Mouse (Mus musculus) gastrocnemius, adult 8-10 months (tissue): Measurements from ENCODE around the gene Hnrnpab. TPM values are rescaled to one million over a fixed set of nuclear protein-coding genes. Genes with fewer than 3 reads are reported as not detected.

Source experiments
- DNase-seq, 2 experiments: peaks; one replicate each; pipeline ENCODE4 v3.0.0; 2022; ENCODE audit warnings: low spot score in 2 of 2
- total RNA-seq, 4 experiments: library from RNA; stranded (reverse); gene quantifications; 2 replicates each; pipeline ENCODE4 v1.2.4; 2022

Hnrnpab gene
- total RNA-seq, 4 experiments from 2014 or later, result 91.0 to 116 (median 101) TPM

DNA sequence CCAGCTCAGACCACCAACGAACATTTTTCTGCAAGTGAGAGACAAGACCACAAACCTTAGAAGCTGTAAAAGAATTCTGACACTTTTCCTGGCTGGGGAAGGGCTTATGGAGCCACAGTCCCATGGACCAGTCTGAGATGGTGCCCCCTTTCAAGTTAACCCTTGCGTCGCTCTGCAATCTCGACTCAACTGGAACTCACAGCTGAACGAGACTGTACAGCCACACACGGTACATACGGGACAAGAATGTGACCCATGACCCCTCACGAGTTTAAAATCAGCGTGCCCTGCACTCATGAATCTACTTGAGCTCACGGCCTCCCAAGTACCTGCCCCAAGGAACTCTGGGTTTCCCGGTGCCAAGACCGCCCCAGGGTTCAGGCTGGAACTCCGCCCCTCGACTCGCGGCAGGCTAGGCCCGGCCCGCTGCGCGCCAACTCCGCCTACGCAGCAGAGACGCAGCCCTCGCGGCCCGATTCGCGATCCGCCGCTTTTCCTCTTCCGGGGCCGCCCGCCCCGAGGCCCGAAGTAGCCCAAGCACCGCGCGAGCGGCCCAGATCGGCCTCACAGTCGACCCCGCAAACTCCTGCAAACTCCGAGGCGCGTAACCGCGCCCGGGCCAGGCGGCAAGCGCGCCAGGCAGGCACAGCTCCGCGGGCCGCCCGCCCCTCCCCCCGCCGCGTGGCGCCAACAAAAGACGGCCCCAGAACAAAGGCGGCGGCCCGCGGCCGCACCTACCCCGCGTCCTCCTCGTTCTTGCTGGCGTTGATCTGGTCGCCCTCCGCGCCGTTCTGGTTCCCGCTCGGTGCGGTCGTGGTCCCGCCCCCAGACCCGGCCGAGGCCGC, 823 bp downstream of the Hnrnpab start:
- peak; percentile 81 to 85 for DNase-seq

DNA sequence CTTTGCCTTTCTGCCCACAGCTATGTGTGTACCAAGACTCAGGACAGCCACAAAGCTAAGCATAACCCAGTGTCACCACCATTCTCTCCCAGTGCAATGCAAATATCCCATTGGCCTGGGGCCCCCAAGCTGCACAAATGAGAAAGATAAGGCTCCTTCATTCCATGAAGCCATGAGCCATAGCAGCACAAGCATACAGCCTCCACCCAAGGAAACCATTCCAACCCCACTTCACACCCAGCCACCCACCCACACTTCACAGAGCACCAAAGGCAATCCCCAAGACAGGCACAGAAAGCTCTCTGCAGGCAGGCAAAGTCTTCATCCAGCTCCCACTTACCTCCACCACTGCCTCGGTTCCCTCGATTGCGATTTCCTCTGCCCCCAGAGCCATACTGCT, 4.4 kb downstream of the Hnrnpab start:
- no peak for DNase-seq

DNA sequence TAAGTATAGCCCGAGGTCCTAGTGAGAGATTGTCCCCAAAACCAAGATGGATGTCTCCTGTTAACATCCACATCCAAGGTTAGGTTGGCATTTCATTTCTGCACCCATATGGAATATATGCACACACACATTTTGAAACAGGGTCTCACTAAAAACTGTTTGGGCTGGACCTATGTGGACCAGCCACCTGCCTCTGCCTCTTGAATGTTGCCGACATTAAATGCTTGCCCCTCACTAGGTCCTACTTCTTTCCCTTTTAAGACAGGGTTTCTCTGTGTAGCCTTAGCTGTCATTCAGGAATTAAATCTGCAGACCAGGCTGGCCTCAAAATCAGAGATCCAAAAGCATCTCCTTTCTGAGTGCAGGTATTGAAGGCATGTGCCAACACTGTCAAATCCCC, 9.1 kb downstream of the Hnrnpab start:
- DNase-seq, result no peak

DNA sequence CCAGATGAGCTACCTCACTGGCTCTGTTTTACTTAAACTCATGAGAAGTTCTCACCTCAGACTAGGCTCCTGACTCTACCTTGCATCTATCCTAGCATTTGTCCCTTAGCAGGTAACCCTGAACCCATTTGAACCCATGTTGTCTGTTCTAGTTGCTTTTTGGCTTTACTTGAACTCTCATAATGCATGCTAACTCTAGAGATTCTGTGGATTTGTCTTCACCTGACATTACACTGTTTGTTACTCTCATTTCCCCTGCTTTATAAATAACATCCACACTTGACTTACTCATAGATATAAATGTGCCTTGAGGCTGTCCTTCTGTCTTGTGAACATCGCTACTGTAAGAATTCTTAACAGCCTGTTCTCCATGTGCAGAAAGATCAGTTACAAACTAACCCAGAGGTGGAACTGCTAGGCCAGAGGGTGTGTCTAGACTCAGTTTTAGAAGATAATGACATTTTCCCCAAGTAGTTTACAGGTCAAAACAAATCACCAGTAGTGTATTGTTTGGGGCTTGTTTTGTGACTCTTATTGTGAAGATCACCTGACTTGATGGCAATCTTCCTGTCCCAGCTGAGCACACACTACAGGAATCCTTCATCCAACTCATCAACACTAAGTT, 11.1 kb downstream of the Hnrnpab start:
- no peak for DNase-seq

DNA sequence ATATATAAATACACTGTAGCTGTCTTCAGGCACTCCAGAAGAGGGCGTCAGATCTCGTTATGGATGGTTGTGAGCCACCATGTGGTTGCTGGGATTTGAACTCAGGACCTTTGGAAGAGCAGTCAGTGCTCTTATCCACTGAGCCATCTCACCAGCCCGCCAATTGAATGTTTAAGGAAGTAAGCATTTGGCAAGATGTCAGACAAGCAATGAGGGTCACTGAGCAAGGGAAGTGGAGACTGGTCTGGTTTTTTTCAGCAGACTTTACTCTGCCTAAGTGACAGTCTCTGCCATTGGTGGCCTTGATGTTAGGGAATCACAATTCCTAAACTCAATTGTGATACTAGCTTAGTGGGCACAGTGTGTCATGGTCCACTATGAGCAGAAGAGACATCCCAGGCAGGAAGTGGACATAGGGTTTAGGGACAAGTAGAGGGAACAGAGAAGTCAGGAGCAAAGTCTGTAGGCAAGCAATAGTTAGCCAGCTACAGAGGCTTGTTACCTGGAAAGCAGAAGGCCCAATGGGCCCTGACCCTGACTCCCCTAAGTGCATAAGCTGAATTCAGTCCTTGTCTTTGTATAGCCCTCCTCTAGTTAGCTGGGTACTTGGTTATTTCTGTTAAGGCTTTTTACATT, 11.8 kb downstream of the Hnrnpab start:
- DNase-seq, result no peak

DNA sequence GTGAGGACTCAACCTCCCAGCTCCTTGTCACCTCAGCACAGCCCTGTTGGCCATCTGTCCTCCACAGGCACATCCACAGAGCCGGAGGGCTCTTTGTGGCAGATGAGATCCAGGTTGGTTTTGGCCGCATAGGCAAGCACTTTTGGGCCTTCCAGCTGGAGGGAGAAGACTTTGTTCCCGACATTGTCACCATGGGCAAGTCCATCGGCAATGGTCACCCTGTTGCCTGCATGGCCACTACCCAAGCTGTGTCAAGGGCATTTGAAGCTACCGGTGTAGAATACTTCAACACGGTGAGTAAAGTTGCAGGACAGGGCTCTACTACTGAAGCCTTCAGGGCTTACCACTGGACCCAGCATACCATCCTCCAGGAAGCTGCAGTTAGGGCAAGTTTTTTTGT, 12.8 kb downstream of the Hnrnpab start:
- no peak for DNase-seq

DNA sequence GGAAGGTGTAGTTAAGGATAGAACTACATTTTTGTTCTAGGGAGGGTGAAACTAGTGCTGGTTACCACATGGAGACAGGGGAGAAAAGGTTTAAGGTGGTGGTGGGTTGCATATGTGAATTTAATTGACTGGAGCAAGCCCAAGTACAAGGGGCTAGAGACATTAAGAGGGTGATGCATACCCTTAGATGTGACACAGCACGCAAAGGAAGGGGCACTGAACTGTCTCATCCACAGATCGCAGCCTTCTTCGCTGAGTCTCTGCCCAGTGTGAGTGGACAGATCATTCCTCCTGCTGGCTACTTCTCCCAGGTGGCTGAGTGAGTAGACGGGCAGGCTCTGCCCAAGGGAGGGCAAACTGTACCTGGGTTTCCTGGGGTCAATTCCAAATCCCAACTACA, 13.3 kb downstream of the Hnrnpab start:
- no peak for DNase-seq

DNA sequence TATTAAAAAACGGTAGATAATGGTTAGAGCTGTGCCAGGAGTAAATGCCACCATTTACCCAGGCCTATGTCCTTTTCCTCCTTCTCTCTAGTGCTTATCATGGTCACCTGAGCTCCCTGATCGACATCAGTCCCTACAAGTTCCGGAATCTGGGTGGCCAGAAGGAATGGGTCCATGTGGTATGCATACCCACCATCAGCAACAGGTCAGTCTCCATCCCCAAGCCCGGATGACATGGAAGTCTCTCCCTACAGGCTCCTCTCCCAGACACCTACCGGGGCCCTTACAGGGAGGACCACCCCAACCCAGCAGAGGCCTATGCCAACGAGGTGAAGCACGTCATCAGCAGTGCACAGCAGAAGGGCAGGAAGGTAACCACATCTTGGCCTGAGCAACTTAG, 14.7 kb downstream of the Hnrnpab start:
- no peak for DNase-seq

DNA sequence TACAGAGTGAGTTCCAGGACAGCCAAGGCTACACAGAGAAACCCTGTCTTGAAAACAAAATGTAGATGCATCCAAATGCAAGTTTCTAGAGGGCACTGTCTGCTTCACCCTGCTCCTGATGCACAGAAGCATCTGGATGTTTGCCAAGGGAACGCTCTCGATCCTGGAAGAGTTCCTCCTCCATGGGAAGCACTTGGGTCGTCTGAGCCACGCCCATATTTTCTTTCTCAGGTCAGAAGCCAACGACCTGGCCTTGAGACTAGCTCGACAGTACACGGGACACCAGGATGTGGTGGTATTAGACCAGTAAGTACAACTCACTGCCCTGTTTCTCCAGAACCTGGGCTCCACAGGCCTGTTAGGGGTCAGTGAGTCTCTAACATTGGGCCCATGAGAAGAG, 15.5 kb downstream of the Hnrnpab start:
- no peak for DNase-seq

DNA sequence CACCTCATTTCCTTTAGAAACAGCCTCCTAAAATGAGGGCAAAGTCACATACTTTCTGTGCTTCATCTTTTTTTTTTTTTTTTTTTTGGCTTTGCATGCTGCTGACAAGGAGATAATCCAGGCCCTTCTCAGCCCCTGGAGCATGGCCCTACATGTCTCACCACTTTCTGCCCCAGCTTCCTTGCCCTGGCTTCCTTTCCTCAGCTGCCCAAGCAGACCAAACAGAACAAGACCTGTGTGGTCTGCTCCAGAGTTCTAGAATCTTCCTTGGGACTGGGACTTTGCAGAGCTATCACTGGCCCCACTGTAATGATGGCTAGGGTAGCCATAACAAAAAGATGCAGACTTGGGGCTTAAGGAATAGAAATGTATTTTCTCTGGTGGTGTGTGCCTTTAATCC, 16.6 kb downstream of the Hnrnpab start:
- no peak for DNase-seq

DNA sequence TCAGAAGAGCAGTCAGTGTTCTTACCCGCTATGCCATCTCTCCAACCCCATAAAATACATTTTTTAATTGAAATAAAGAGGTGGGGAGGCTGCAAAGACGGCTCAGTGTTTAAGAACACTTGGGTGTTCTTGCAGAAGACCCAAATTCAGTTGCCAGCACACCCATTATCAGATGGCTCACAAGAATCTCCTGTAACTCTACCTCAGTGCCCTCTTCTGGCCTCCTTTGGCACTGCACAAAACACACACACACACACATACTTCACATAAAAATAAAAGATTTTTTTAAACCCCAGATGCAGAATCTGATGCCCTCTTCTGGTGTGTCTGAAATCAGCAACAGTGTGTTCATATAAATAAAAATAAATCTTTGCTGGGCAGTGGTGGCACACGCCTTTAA, 17.8 kb downstream of the Hnrnpab start:
- DNase-seq, result no peak

DNA sequence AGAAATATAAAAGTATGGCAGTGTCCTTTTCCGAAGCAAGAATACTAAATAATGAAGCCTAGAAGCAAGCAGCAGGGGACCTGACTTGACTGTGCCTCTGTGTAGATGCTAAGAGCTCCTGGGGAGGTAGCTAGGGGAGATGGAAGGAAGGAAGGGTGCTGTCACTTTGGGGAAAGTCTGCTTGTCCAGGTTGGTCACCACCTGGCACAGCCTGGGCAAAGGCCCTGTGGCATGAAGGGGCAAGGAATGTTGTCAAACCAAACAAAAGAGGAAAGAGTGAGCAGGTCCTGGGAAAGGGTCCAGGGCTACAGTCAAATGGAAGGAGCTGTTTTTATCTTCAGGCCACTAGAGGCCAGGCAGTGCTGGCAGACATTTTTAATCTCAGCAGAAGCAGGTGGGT, 19.6 kb downstream of the Hnrnpab start:
- DNase-seq, result no peak

DNA sequence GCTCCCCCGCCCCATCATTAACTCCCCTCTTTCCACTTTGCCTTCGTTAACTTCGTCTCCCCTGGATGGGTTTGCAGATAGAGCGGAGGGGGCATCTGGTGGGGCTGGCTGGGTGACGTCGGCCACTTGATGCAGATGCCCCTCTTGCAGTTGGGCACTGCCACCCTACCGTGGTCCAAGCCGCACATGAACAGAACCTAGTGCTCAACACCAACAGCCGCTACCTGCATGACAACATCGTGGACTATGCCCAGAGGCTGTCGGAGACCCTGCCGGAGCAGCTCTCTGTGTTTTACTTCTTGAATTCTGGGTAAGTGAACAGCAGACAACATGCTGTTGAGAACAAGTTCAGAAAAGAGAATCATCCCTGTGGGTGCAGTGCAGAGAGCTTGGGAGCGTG, 20.2 kb downstream of the Hnrnpab start:
- DNase-seq, result no peak

DNA sequence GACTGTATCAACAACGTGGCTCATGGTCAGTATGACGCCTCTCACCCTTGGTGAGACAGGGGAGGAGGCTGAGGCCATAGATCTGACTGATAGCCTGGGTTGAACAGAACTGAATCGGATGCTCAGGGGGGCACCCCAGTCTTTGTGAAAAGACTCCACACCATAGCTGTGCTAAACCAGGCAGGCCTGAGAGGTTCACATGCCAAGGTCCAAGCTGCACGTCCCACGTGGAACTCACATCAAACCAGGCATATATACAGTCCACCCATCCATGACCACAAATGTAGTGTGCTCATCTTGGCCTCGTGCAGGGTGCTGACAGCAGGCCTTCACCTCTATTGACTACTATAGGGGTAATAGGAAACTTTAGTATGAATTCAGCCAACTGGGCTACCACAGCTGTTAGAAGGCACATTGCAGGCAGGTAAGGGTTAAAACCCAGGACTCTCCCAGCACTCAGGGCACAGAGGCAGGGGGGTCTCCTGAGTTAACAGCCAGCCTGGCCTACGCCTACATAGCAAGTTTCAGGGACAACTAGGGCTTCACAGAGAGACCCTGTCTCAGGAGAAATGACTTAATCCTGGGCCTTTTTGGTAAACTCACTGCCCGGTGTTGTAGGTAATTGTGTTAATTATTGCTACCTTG, 20.9 kb downstream of the Hnrnpab start:
- no peak for DNase-seq

DNA sequence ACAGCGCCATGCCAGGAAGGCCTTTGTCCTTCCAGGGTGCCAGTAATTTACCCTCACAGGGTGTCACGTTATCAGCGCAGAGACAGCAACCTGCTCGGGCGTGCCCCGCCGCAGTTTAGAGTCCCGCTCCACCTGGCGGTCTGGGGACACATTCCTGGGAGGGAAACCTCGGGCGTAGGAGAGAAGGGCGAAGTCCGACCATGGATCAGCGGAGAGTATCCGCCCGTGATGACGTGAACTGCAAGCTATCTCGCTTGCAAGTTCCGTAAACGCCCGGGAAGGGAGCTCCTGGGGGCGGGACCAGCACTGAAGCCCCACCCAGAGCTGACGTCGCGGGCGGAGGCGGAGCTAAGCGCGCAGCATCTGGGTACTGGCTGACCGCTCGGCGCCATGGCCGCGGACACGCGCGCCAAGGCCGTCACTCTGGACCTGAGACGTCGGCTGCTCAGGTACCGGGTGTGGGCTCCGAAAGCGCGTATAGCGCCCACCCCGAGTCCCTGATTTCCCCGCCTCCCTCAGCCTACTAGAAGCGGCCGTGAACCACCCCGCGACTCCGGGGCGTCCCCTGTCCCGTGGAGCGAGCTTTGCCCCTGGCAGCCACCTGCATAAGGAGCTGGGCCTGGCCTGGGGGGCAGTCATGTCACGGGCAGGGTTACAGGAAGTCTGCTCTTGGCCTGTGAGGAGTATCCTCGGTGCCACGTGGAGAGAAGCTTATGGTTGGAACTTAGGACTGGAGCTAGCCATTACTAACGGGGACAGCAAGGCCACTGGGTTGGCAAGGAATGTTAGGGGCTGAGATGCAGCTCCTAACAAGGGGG, 22.0 kb downstream of the Hnrnpab start, which contains the start of gene Phykpl:
Gene Phykpl, plus strand, starts transcription at position 327 of the 818 bp plus-strand sequence.
- DNase-seq, result peak; percentile 96 to 97

DNA sequence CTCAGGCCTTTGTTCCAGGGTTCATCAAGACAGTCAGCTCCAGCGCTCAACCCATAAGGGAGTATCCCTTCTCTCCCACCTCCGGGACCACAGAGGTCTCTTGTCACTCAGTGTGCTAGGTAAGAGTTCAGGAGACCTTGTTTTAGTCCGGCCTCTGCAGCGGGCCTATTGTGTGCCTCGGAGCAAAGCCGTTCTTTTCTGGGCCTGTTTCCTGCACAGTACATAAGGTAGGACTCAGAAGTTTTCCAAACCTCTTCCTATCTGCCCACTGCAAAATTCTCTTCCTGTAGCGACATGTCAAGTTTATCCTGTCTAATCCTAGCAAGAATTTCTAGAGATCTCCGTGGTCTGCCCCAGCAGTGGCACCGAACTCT, 22.6 kb downstream of the Hnrnpab start:
- peak in 1 of 2 experiments; percentile 15 for DNase-seq

DNA sequence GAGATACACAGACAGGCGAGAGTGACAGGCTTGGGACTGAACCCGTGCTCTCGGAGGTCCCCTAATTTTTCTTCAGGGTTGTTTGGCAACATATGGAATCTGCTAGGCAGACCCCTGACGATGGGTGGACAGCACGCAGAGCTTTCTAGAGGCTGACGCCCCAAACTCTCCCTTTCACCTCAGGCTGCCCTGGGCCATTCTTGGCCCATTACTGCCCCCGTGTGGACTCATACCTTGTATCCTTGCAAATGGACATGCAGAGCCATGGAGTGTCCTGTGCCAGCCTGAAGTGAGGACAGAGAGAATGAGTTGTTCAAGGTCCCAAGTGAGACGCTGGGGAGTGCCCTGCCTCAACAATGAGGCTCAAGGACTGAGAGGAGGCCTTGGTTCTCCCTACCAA, 23.9 kb downstream of the Hnrnpab start:
- DNase-seq, result peak; percentile 48 to 57

DNA sequence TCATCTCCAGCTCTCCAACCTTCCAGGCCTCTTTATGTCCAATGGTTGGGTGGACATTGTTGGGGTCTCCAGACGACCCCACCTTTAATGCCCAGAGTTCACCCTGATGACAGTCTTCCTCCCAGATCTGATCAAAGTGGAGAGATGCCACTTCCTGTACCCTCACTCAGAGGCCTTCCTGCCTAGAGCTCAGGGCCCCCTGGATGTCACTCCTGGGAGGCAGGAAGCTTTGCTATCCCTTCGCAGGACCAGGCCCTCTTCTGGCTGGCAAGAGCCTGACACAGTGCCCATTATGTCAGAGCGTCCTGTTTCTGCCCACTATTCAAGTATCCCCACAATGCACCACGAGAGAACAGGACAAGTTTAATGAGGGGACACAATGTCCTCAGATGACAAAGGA, 27.6 kb downstream of the Hnrnpab start:
- no peak for DNase-seq

DNA sequence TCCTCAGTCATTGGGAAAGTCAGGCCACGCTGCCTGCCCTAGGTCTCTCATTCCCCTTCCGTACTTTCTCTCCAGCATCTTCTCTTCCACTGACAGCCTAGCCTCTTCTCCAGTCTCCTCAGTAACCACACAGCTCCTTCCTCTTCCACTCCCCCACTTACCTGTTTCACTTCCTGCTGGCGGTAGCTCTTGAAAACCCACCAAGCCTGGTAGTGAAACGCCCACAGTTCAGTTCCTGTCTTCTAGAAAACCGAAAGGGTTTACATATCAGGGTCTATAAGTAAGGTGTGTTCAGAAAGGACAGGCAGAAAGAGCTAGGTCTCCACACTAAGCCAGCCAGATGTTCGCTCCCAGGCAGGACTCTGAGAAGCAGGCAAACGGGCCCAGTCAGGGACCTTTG, 29.1 kb downstream of the Hnrnpab start:
- no peak for DNase-seq

DNA sequence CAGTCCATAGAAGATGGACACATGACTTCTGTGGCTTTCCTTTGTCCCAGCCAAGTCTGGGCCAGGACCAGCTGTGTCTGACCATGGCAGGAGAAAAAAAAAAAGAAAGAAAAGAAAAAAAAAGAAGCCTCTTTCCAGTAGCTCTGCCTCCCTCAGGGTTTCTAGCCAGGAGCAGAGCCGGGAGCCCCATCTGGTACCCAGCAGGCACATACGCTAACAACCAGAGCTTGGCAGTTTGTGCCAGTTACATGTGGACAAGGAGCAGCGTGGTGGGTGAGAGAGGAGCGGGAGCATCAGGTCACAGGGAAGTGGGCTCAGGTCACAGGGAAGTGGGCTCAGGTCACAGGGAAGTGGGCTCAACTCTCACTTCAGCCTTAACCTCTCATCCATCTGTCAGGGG, 30.2 kb downstream of the Hnrnpab start:
- no peak for DNase-seq

DNA sequence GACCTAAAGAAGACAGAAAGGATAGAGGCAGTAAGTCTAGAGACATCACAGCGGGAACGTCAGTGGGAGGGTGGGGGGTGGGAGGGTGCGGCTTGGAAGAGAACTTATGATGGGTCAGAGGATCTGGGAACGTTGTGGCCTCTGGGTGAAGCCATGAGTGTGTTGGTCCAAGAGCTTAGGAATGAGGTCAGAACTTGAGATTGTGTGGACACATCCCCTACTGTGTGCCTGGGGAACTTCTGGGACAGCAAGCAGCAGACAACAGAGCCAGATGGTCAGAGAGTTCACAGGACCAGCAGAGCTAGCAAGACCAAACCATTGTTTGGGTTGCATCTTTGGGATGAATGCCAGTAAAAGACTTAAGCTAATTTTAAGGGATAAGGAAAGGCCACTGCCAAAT, 37.8 kb downstream of the Hnrnpab start:
- DNase-seq, result no peak
